ENCODE assay signal across 10 mouse cellular contexts in genomic region chr6:78331919-78332569, GRCm38 (mm10). TPM values are rescaled to one million over a fixed set of nuclear protein-coding genes. Genes with fewer than 3 reads are reported as not detected.
DNase-seq lines count a peak whose midpoint lies in the region; ATAC-seq lines count a peak whose summit lies in the region.
"Had no signal": no experiment of that assay in that cellular context is flagged by ENCODE, and none has a peak within 500 bp of the region (broad histone marks: within the 10 kb centered on the region; RNA-seq: fewer than 3 reads in every experiment).

No protein-coding gene starts in this region.

- no peak for ATAC-seq in kidney, embryonic 14.5 days (ENCODE audit: low FRiP score, low TSS enrichment)
- ATAC-seq: activated CD4-positive, CD25-positive, alpha-beta regulatory T cell, adult 4 months had no signal

- intact Hi-C loops in left cerebral cortex, postnatal 4 days (cut with DNase I): loop anchor here (2.0 kb wide), 1 partner anchor 183 kb away; no protein-coding TSS in a partner anchor

- H3K4me3 ChIP-seq in kidney, embryonic 14.5 days (ENCODE audit: low read length): no peak overlapping the region
- H3K4me3 ChIP-seq: limb, embryonic 13.5 days had no signal

- H3K27ac ChIP-seq in kidney, embryonic 14.5 days (ENCODE audit: low read depth, low read length): no peak overlapping the region
- H3K27ac ChIP-seq: limb, embryonic 13.5 days had no signal

- 42% methylated on average over 7 of the region's 7 CpGs for WGBS in kidney, embryonic 14.5 days

- no peak overlapping the region for H3K4me2 ChIP-seq in kidney, embryonic 14.5 days (replicated peaks; ENCODE audit: low read depth, low read length)
- H3K4me2 ChIP-seq: limb, embryonic 13.5 days had no signal

- peak; percentile 4 for DNase-seq in kidney, postnatal 10 days
- DNase-seq in MN1 (ENCODE audit: low spot score): peak; percentile 8
- peak; percentile 27 for DNase-seq in embryo, embryonic 9.5 days (ENCODE audit: extremely low spot score)
- peak; percentile 4 for DNase-seq in left cerebral cortex, postnatal 4 days
- DNase-seq in adrenal gland, postnatal 4 days (ENCODE audit: low spot score in 2 of 2): no peak
- DNase-seq in spleen, postnatal 14 days (ENCODE audit: low spot score in 2 of 2): no peak
- no peak for DNase-seq in lung, postnatal 10 days

- no peaks in the 10 kb centered on the region for H3K36me3 ChIP-seq in kidney, embryonic 14.5 days (ENCODE audit: control insufficient read depth, insufficient read depth, low read length)
- H3K36me3 ChIP-seq: limb, embryonic 13.5 days had no signal

- no peaks in the 10 kb centered on the region for H3K4me1 ChIP-seq in kidney, embryonic 14.5 days (ENCODE audit: control insufficient read depth, insufficient read depth, low read length)
- H3K4me1 ChIP-seq: limb, embryonic 13.5 days had no signal

- H3K9ac ChIP-seq in kidney, embryonic 14.5 days (ENCODE audit: low read depth, low read length): no peak overlapping the region
- H3K9ac ChIP-seq: limb, embryonic 13.5 days had no signal

- no peaks in the 10 kb centered on the region for H3K27me3 ChIP-seq in kidney, embryonic 14.5 days (ENCODE audit: control insufficient read depth, insufficient read depth, low read length)
- H3K27me3 ChIP-seq: limb, embryonic 13.5 days had no signal

- H3K9me3 ChIP-seq in kidney, embryonic 14.5 days (ENCODE audit: control insufficient read depth, low read length): no peaks in the 10 kb centered on the region
- H3K9me3 ChIP-seq: limb, embryonic 13.5 days had no signal

RNA-seq across cellular contexts. Expression of gene Reg3b, which starts 38.4 kb away (rescaled TPM):
- polyA plus RNA-seq in kidney, embryonic 14.5 days (2014; fragmentation: Nextera tagmentation; extraction: Ambion mirVana): not detected in 2 replicates
- not detected for total RNA-seq in left cerebral cortex, postnatal 4 days (2021)
- total RNA-seq in adrenal gland, postnatal 4 days (2021): not detected
- polyA plus RNA-seq: activated CD4-positive, CD25-positive, alpha-beta regulatory T cell, adult 4 months; limb, embryonic 13.5 days had no signal

RNA-seq across cellular contexts. Expression of gene Reg3d, which starts 46.6 kb away (rescaled TPM):
- not detected in 2 replicates for polyA plus RNA-seq in kidney, embryonic 14.5 days (2014; fragmentation: Nextera tagmentation; extraction: Ambion mirVana)
- not detected for total RNA-seq in left cerebral cortex, postnatal 4 days (2021)
- total RNA-seq in adrenal gland, postnatal 4 days (2021): 1 to 10 TPM in 1 of 2 experiments, not detected in 1; 4.6 TPM
- polyA plus RNA-seq: activated CD4-positive, CD25-positive, alpha-beta regulatory T cell, adult 4 months; limb, embryonic 13.5 days had no signal

RNA-seq across cellular contexts. Expression of gene Reg3a, which starts 48.5 kb away (rescaled TPM):
- polyA plus RNA-seq in kidney, embryonic 14.5 days (2014; fragmentation: Nextera tagmentation; extraction: Ambion mirVana): not detected in 2 replicates
- total RNA-seq in left cerebral cortex, postnatal 4 days (2021): not detected
- total RNA-seq in adrenal gland, postnatal 4 days (2021): not detected
- polyA plus RNA-seq: activated CD4-positive, CD25-positive, alpha-beta regulatory T cell, adult 4 months; limb, embryonic 13.5 days had no signal

Comparison
In these comparisons a context has a peak if more than half of its experiments do, and no peak if none do; other contexts are left out.
1. DNase-seq: peak in kidney, postnatal 10 days (single experiment), MN1 (single experiment), embryo, embryonic 9.5 days (single experiment) and left cerebral cortex, postnatal 4 days (single experiment); none in adrenal gland, postnatal 4 days (0 of 2), spleen, postnatal 14 days (0 of 2) and lung, postnatal 10 days (single experiment).